Mouse (Mus musculus) limb, embryonic 11.5 days (tissue): Measurements from ENCODE around the gene Hhip. TPM values are rescaled to one million over a fixed set of nuclear protein-coding genes. Genes with fewer than 3 reads are reported as not detected.
A peak's percentile ranks its signal among the peaks of the same experiment; 100 is the strongest.

ENCODE experiments used
- ATAC-seq: fragments of 200-750 bp; cut with Nextera tagmentation; 2 replicates; pipeline ENCODE4 v1.8.0; 2017; ENCODE audit warnings: low read depth; ENCODE audit not compliant: insufficient number of reproducible peaks, low FRiP score, low TSS enrichment
- DNase-seq: peaks from one replicate; pipeline ENCODE4 v3.0.0-alpha.2; 2015; ENCODE audit warnings: low spot score
- H3K27ac ChIP-seq: fragments of 300-500 bp; sonication (generic); replicated peaks from 2 replicates; pipeline ENCODE4 v1.5.1; 2014; ENCODE audit warnings: low read depth, mild to moderate bottlenecking, low read length
- H3K27me3 ChIP-seq: fragments of 300-500 bp; sonication (generic); 2 replicates; pipeline ENCODE4 v1.6.1; 2014; ENCODE audit warnings: mild to moderate bottlenecking, low read length, mixed read lengths; ENCODE audit not compliant: control insufficient read depth, insufficient read depth
- H3K36me3 ChIP-seq: fragments of 300-500 bp; sonication (generic); 2 replicates; pipeline ENCODE4 v1.6.1; 2014; ENCODE audit warnings: mild to moderate bottlenecking, low read length, moderate library complexity, mixed read lengths; ENCODE audit not compliant: control insufficient read depth, insufficient read depth
- H3K4me1 ChIP-seq: fragments of 300-500 bp; sonication (generic); 2 replicates; pipeline ENCODE4 v1.6.1; 2014; ENCODE audit warnings: low read length, mixed read lengths; ENCODE audit not compliant: control insufficient read depth, insufficient read depth
- H3K4me2 ChIP-seq: fragments of 300-500 bp; sonication (generic); 2 replicates; pipeline ENCODE4 v1.6.1; 2014; ENCODE audit warnings: low read depth, mild to moderate bottlenecking, moderate library complexity; ENCODE audit not compliant: severe bottlenecking
- H3K4me3 ChIP-seq: fragments of 300-500 bp; sonication (generic); 2 replicates; pipeline ENCODE4 v1.5.1; 2014; ENCODE audit warnings: low read depth, low read length
- H3K9ac ChIP-seq: fragments of 300-500 bp; sonication (generic); 2 replicates; pipeline ENCODE4 v1.6.1; 2014; ENCODE audit warnings: mild to moderate bottlenecking, low read length
- H3K9me3 ChIP-seq: fragments of 300-500 bp; sonication (generic); 2 replicates; pipeline ENCODE4 v1.6.1; 2016; ENCODE audit warnings: low read length; ENCODE audit not compliant: control insufficient read depth
- WGBS: fragments of 180-500 bp; shearing (Covaris S2); extraction: QIAGEN DNeasy Blood & Tissue Kit; methylation state at CpG from one replicate; pipeline ENCODE4 v1.1.7; 2014; 5-methylcytosine and 5-hydroxymethylcytosine counted together
- polyA plus RNA-seq: library from polyadenylated mRNA; unstranded; fragments of >200 nt; fragmentation: Nextera tagmentation; extraction: Ambion mirVana; gene quantifications from 2 replicates; pipeline ENCODE4 v1.2.1, GENCODE M21; 2014

Gene Hhip
- polyA plus RNA-seq, 1 experiment from 2014 or later = 1.8 TPM

GRCm38 (mm10) chr8:80051494-80051893, 6.3 kb downstream of the Hhip start:
- Histone ChIP-seq H3K4me2 (no peak overlapping the region), H3K4me3 (no peak overlapping the region), H3K9ac (no peak overlapping the region), H3K9me3 (no peaks in the 10 kb centered on the region), H3K27me3 (no peaks in the 10 kb centered on the region), H3K36me3 (no peaks in the 10 kb centered on the region), H3K27ac (no peak overlapping the region), H3K4me1 (peaks cover 12% of the 10 kb centered on the region; the same call in 1 of the 2 replicates)
- DNase-seq = peak; percentile 21
- 49% methylated on average over 5 of the region's 5 CpGs for whole genome bisulfite sequencing
- no peak for ATAC-seq

GRCm38 (mm10) chr8:80049256-80050005, 8.4 kb downstream of the Hhip start:
- Histone ChIP-seq H3K4me1 (peaks cover 8% of the 10 kb centered on the region; the same call in 1 of the 2 replicates), H3K27me3 (no peaks in the 10 kb centered on the region), H3K4me3 (no peak overlapping the region), H3K9ac (no peak overlapping the region), H3K27ac (no peak overlapping the region), H3K4me2 (no peak overlapping the region), H3K36me3 (no peaks in the 10 kb centered on the region), H3K9me3 (no peaks in the 10 kb centered on the region)
- 53% methylated on average over 15 of the region's 15 CpGs for WGBS
- ATAC-seq = no peak
- DNase-seq = peak; percentile 22

GRCm38 (mm10) chr8:80048256-80048655, 9.6 kb downstream of the Hhip start:
- ATAC-seq (no peak), DNase-seq (peak; percentile 32)
- Histone ChIP-seq H3K27me3 (no peaks in the 10 kb centered on the region), H3K27ac (no peak overlapping the region), H3K4me1 (peaks cover 8% of the 10 kb centered on the region; the same call in 1 of the 2 replicates), H3K36me3 (no peaks in the 10 kb centered on the region), H3K9ac (no peak overlapping the region), H3K4me2 (no peak overlapping the region), H3K9me3 (no peaks in the 10 kb centered on the region), H3K4me3 (no peak overlapping the region)
- WGBS = 23% methylated on average over 4 of the region's 4 CpGs

GRCm38 (mm10) chr8:80037644-80038253, 20.1 kb downstream of the Hhip start:
- H3K36me3 ChIP-seq = no peaks in the 10 kb centered on the region
- peak; percentile 21 for DNase-seq
- H3K9ac ChIP-seq = no peak overlapping the region
- H3K4me1 ChIP-seq = peaks cover 6% of the 10 kb centered on the region
- H3K9me3 ChIP-seq = no peaks in the 10 kb centered on the region
- H3K4me3 ChIP-seq = no peak overlapping the region
- 81% methylated on average over 4 of the region's 4 CpGs for WGBS
- H3K4me2 ChIP-seq = no peak overlapping the region
- no peak overlapping the region for H3K27ac ChIP-seq
- no peak for ATAC-seq
- no peaks in the 10 kb centered on the region for H3K27me3 ChIP-seq

GRCm38 (mm10) chr8:80032604-80033003, 25.2 kb downstream of the Hhip start:
- H3K36me3 ChIP-seq = no peaks in the 10 kb centered on the region
- H3K27me3 ChIP-seq = no peaks in the 10 kb centered on the region
- H3K4me3 ChIP-seq = no peak overlapping the region
- no peaks in the 10 kb centered on the region for H3K9me3 ChIP-seq
- no peak overlapping the region for H3K27ac ChIP-seq
- peaks cover 22% of the 10 kb centered on the region for H3K4me1 ChIP-seq
- ATAC-seq = no peak
- 8% methylated on average over 3 of the region's 3 CpGs for WGBS
- no peak overlapping the region for H3K9ac ChIP-seq
- H3K4me2 ChIP-seq = no peak overlapping the region
- peak; percentile 42 for DNase-seq

GRCm38 (mm10) chr8:80031330-80032293, 26.2 kb downstream of the Hhip start:
- no peaks in the 10 kb centered on the region for H3K27me3 ChIP-seq
- DNase-seq = no peak
- 37% methylated on average over 15 of the region's 15 CpGs for WGBS

GRCm38 (mm10) chr8:80029631-80030030, 28.2 kb downstream of the Hhip start:
- peaks cover 20% of the 10 kb centered on the region for H3K4me1 ChIP-seq
- H3K36me3 ChIP-seq = no peaks in the 10 kb centered on the region
- 8% methylated on average over 6 of the region's 6 CpGs for WGBS
- no peaks in the 10 kb centered on the region for H3K27me3 ChIP-seq
- H3K9me3 ChIP-seq = no peaks in the 10 kb centered on the region
- H3K27ac ChIP-seq = no peak overlapping the region
- H3K9ac ChIP-seq = no peak overlapping the region
- ATAC-seq (no peak), DNase-seq (peak; percentile 51)
- H3K4me2 ChIP-seq = no peak overlapping the region
- no peak overlapping the region for H3K4me3 ChIP-seq

More at GRCm38 (mm10) chr8:80031330-80032293, 26.2 kb downstream of the Hhip start:
- peaks cover 22% of the 10 kb centered on the region for H3K4me1 ChIP-seq
- H3K4me3 ChIP-seq = no peak overlapping the region
- no peaks in the 10 kb centered on the region for H3K36me3 ChIP-seq
- H3K9ac ChIP-seq = no peak overlapping the region
- H3K4me2 ChIP-seq = peak overlapping the region; percentile 17
- no peaks in the 10 kb centered on the region for H3K9me3 ChIP-seq
- no peak overlapping the region for H3K27ac ChIP-seq
- ATAC-seq = no peak

- Histone ChIP-seq H3K27ac (no peak overlapping the region), H3K4me1 (no peaks in the 10 kb centered on the region), H3K9me3 (no peaks in the 10 kb centered on the region), H3K27me3 (no peaks in the 10 kb centered on the region), H3K4me3 (no peak overlapping the region), H3K9ac (no peak overlapping the region), H3K36me3 (no peaks in the 10 kb centered on the region), H3K4me2 (no peak overlapping the region)
- ATAC-seq (no peak), DNase-seq (peak; percentile 12)
- WGBS = 84% methylated on average over 5 of the region's 5 CpGs
These were observed 37.3 kb downstream of the Hhip start for GRCm38 (mm10) chr8:80020469-80020868.
